Mouse (Mus musculus) thymus, adult 2 months (tissue): Measurements from ENCODE around the gene Map3k3.

Experiments
- CTCF ChIP-seq: fragments of 200-500 bp; IDR thresholded peaks from 2 replicates; pipeline ENCODE4 v1.5.1; 2012; ENCODE audit warnings: mild to moderate bottlenecking, control low read depth, low read length, moderate library complexity, borderline replicate concordance; ENCODE audit not compliant: control insufficient read depth, poor library complexity, insufficient read depth; ENCODE audit errors: extremely low read depth
- POLR2A ChIP-seq: fragments of 200-500 bp; IDR thresholded peaks from 2 replicates; pipeline ENCODE4 v1.6.1; 2012; ENCODE audit warnings: mild to moderate bottlenecking, low read length, control low read depth, moderate library complexity; ENCODE audit not compliant: control insufficient read depth, poor library complexity, insufficient read depth; ENCODE audit errors: extremely low read depth

DNA sequence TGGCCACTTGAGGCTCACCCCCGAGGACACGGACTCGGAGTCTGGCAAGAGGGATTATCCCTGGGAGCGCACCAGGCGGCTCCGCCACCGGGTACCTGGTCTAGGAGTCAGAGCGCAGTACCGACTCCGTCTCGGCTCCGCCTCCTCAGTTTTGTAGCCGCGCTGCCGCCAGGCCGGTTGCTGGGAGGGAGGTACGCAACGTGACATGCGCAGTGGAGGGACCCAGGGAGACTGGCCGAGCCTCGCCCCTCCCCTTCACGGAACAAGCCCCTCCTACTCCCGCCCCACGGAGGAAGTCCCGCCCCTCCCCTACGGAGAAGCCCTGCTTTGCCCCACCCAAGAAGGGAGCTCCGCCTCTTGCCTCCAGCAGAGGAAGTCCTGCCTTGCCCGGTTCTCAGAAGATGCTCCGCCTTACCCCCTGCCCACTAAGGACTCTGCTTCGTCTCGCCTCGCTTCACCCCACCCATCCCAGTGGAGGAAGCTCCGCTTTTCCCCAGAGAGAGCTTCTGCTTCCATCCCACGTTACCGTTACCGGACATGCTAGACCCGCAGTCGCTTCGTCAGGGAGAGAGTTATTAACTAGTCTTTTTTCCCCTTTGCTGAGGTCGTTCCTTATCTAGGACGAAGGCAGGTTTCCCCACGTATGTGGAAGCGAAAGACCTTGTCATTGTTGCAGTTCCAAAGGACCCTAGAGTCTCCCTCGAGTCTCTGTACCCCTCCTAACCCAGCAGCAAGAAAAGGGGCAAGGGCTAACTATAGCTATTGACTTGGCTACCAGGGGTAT, 109.2 kb downstream of the Map3k3 start:
- no peak; the same call in 1 of the 2 replicates for TF ChIP-seq CTCF
- TF ChIP-seq POLR2A, result peak; percentile 83; the same call in 1 of the 2 replicates
